Mouse (Mus musculus): ENCODE measurements around the gene Abhd16a. TPM values are rescaled to one million over a fixed set of nuclear protein-coding genes. Genes with fewer than 3 reads are reported as not detected.

Gene Abhd16a
- total and polyA plus RNA-seq, 2 experiments from 2014 or later, result 96.3 to 139 TPM

DNA sequence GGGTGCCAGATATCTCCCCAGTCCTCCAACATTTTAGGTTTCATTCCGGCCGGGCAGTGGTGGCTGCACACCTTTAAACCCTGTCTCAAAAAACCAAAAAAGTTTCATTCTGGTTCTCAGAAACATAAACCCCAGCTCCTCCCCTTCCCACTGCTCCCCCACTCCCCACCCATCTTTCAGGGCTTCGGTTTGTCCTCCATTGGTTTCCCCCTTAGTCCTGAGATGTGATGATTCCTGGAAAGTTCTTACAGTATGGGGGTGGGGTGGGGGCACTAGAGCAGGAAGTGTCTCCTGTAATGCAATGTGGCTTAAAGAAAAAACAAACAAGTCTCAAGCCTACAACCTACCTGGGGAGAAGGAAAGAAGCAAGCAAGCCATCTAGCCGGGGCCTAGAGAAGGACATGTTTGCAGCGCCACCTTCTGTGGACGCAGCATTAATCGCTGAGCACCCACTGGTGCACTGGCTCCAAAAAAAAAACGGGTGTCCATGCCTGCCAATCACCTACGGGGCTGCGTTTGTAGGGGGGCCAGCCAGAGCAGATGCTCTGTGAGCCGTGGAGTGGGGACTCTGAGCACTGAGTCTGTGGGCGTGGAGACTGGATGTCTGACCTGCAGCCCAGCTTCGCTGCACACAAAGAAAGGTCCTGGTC, 16.8 kb downstream of the Abhd16a start:
- Histone ChIP-seq H3K9ac (no peak overlapping the region), H3K4me3 (ENCODE audit: low read depth, low read length) (no peak overlapping the region)

GRCm38 (mm10) chr17:35106522-35106921, 17.5 kb downstream of the Abhd16a start:
- Histone ChIP-seq H3K27me3 (ENCODE audit: insufficient read depth, low read length) (no peaks in the 10 kb centered on the region), H3K9ac (no peak overlapping the region), H3K4me2 (ENCODE audit: low read depth) (no peak overlapping the region), H3K4me3 (ENCODE audit: low read depth, low read length) (no peak overlapping the region), H3K27ac (ENCODE audit: low read depth, low read length) (no peak overlapping the region), H3K9me3 (ENCODE audit: low read length) (no peaks in the 10 kb centered on the region), H3K4me1 (ENCODE audit: insufficient read depth) (no peaks in the 10 kb centered on the region), H3K36me3 (ENCODE audit: insufficient read depth) (peaks cover 22% of the 10 kb centered on the region)
- ATAC-seq, result no peak
- TF ChIP-seq CTCF (IDR thresholded peaks at IDR 0.05; ENCODE audit: low read depth), result peak; percentile 55
- 63% methylated on average over 3 of the region's 3 CpGs for WGBS
- DNase-seq, result peak; percentile 19

More for the DNA sequence above, 16.8 kb downstream of the Abhd16a start:
- no peaks in the 10 kb centered on the region for H3K27me3 ChIP-seq (ENCODE audit: insufficient read depth, low read length)
- H3K4me2 ChIP-seq (ENCODE audit: low read depth), result peak overlapping the region; percentile 24; the same call in 1 of the 2 replicates
- DNase-seq (peak; percentile 28), ATAC-seq (peak; percentile 46; the same call in 1 of the 2 replicates)
- no peaks in the 10 kb centered on the region for H3K4me1 ChIP-seq (ENCODE audit: insufficient read depth)
- peaks cover 29% of the 10 kb centered on the region for H3K36me3 ChIP-seq (ENCODE audit: insufficient read depth)
- WGBS, result 21% methylated on average over 13 of the region's 13 CpGs
- peak; percentile 66 for TF ChIP-seq CTCF (IDR thresholded peaks at IDR 0.05; ENCODE audit: low read depth)
- no peaks in the 10 kb centered on the region for H3K9me3 ChIP-seq (ENCODE audit: low read length)
- no peak overlapping the region for H3K27ac ChIP-seq (ENCODE audit: low read depth, low read length)

GRCm38 (mm10) chr17:35108097-35108496, 19.0 kb downstream of the Abhd16a start, which contains the start of gene Ly6g5c:
Ly6g5c (plus strand) TSS chr17:35108279.
- no peak within 1 kb of the TSS for H3K4me2 ChIP-seq (ENCODE audit: low read depth)
- no peak for DNase-seq
- 84% methylated on average over 6 of the region's 6 CpGs for whole genome bisulfite sequencing
- H3K9ac ChIP-seq, result no peak within 1 kb of the TSS
- no peaks in the 10 kb centered on the region for H3K27me3 ChIP-seq (ENCODE audit: insufficient read depth, low read length)
- no peak within 1 kb of the TSS for H3K27ac ChIP-seq (ENCODE audit: low read depth, low read length)
- no peaks in the 10 kb centered on the region for H3K4me1 ChIP-seq (ENCODE audit: insufficient read depth)
- no peak for TF ChIP-seq CTCF (IDR thresholded peaks at IDR 0.05; ENCODE audit: low read depth)
- H3K9me3 ChIP-seq (ENCODE audit: low read length), result no peaks in the 10 kb centered on the region
- H3K4me3 ChIP-seq (ENCODE audit: low read depth, low read length), result no peak within 1 kb of the TSS
- peaks cover 7% of the 10 kb centered on the region; the same call in 1 of the 2 replicates for H3K36me3 ChIP-seq (ENCODE audit: insufficient read depth)
- no peak for ATAC-seq

- no peaks in the 10 kb centered on the region for H3K9me3 ChIP-seq (ENCODE audit: low read length)
- ATAC-seq, result no peak
- no peak overlapping the region for H3K9ac ChIP-seq
- no peak for TF ChIP-seq CTCF (IDR thresholded peaks at IDR 0.05; ENCODE audit: low read depth)
- peaks cover 27% of the 10 kb centered on the region for H3K36me3 ChIP-seq (ENCODE audit: insufficient read depth)
- no peak overlapping the region for H3K4me2 ChIP-seq (ENCODE audit: low read depth)
- H3K4me3 ChIP-seq (ENCODE audit: low read depth, low read length), result no peak overlapping the region
- no peak overlapping the region for H3K27ac ChIP-seq (ENCODE audit: low read depth, low read length)
- H3K4me1 ChIP-seq (ENCODE audit: insufficient read depth), result no peaks in the 10 kb centered on the region
- 69% methylated on average over 9 of the region's 9 CpGs for WGBS
- no peak for DNase-seq
- no peaks in the 10 kb centered on the region for H3K27me3 ChIP-seq (ENCODE audit: insufficient read depth, low read length)
Measured at GRCm38 (mm10) chr17:35111774-35112173, 22.7 kb downstream of the Abhd16a start.

GRCm38 (mm10) chr17:35115046-35116019, 26.3 kb downstream of the Abhd16a start, which contains the start of gene Ly6g5b:
Ly6g5b (minus strand) TSS chr17:35115428.
- Histone ChIP-seq H3K27ac (ENCODE audit: low read depth, low read length) (no peak within 1 kb of the TSS), H3K36me3 (ENCODE audit: insufficient read depth) (peaks cover 48% of the 10 kb centered on the region), H3K27me3 (ENCODE audit: insufficient read depth, low read length) (no peaks in the 10 kb centered on the region), H3K4me2 (ENCODE audit: low read depth) (no peak within 1 kb of the TSS), H3K9ac (no peak within 1 kb of the TSS), H3K9me3 (ENCODE audit: low read length) (no peaks in the 10 kb centered on the region), H3K4me3 (ENCODE audit: low read depth, low read length) (no peak within 1 kb of the TSS), H3K4me1 (ENCODE audit: insufficient read depth) (no peaks in the 10 kb centered on the region)
- TF ChIP-seq CTCF (IDR thresholded peaks at IDR 0.05; ENCODE audit: low read depth), result peak; percentile 47
- 85% methylated on average over 8 of the region's 8 CpGs for WGBS
- no peak for ATAC-seq
- peak; percentile 10 for DNase-seq

GRCm38 (mm10) chr17:35120745-35121142, 31.7 kb downstream of the Abhd16a start:
- Histone ChIP-seq H3K4me2 (ENCODE audit: low read depth) (peak overlapping the region; percentile 91), H3K27ac (ENCODE audit: low read depth, low read length) (peak overlapping the region; percentile 46; the same call in 1 of the 2 replicates), H3K9ac (peak overlapping the region; percentile 77), H3K4me3 (ENCODE audit: low read depth, low read length) (peak overlapping the region; percentile 74), H3K4me1 (ENCODE audit: insufficient read depth) (peaks cover 3% of the 10 kb centered on the region), H3K36me3 (ENCODE audit: insufficient read depth) (peaks cover 40% of the 10 kb centered on the region), H3K9me3 (ENCODE audit: low read length) (no peaks in the 10 kb centered on the region), H3K27me3 (ENCODE audit: insufficient read depth, low read length) (no peaks in the 10 kb centered on the region)
- DNase-seq, result no peak
- ATAC-seq, result no peak
- 1% methylated on average over 33 of the region's 33 CpGs for WGBS
- TF ChIP-seq CTCF (IDR thresholded peaks at IDR 0.05; ENCODE audit: low read depth), result no peak

Data from forebrain, postnatal 0 days (tissue).